Mouse (Mus musculus): ENCODE data around the gene Tnnt2. TPM values are rescaled to one million over a fixed set of nuclear protein-coding genes. Genes with fewer than 3 reads are reported as not detected.

Tnnt2 gene
- polyA plus RNA-seq, 1 experiment from 2014 or later, result not detected

DNA sequence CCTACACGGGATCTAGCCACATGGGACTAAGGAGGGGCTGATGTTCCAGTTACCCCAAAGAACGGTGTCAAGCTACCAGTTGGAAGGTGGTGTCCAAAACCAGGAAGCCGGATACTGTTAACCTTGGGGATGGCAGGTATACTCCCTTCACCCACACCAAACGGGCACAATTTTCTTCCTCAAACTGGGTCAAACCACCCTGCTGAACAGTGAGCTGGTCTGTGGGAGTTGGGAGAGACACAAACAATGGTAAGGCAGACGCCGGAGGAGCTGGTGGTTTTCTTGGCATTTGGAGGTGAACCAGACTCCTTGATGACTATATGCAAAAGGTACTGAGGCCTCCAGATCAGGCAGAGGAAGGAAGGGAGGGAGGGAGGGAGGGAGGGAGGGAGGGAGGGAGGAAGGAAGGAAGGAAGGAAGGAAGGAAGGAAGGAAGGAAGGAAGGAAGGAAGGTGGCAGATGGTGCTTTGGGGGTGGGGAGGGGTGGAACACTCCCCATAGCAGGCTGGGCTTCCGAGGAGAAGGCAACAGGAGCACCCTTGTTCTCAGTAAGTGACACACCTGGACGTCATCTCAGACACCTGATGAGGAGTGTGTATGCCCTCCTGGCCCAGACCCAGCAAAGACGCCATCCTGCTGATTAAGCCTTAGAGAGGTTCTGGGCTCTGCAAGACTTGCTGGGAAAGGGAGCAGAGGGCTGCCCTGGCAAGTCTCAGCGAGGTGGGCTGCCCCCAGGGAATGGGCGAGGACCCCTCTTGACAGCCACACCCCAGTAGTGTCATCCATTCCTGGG is 55.5 kb downstream of the Tnnt2 start:
- Histone ChIP-seq H3K4me3 (ENCODE audit: inconsistent target) (no peak overlapping the region), H3K36me3 (ENCODE audit: inconsistent target) (no peaks in the 10 kb centered on the region), H3K79me2 (ENCODE audit: inconsistent target) (no peaks in the 10 kb centered on the region), H3K27ac (no peak overlapping the region)
- 76% methylated on average over 11 of the region's 11 CpGs for WGBS (ENCODE audit: missing documents)

- Histone ChIP-seq H3K36me3 (ENCODE audit: inconsistent target) (no peaks in the 10 kb centered on the region), H3K4me3 (ENCODE audit: inconsistent target) (no peak overlapping the region), H3K79me2 (ENCODE audit: inconsistent target) (no peaks in the 10 kb centered on the region), H3K27ac (no peak overlapping the region)
- 95% methylated on average over 6 of the region's 6 CpGs for WGBS (ENCODE audit: missing documents)
Measured at GRCm38 (mm10) chr1:135892233-135892632, 56.1 kb downstream of the Tnnt2 start.

DNA sequence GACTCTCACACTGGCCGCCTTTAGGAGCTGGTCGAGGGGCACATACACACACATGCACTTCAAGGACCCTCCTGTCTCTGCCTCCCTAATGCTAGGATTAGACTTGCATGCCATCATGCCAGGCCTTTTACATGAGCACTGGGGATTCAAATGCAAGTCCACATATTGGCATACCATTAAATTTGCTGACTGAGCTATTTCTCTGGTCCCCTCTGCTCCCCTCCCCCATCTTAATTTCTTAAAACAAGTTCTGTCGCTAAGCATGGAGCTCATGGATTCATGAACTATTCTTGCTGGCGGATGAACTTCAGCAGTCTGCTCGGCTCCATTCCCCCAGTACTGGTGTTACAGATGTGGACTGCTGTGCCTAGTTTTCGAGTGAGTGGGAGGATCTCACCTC is 56.6 kb downstream of the Tnnt2 start:
- WGBS (ENCODE audit: missing documents), result 86% methylated on average over 6 of the region's 6 CpGs
- no peaks in the 10 kb centered on the region for H3K79me2 ChIP-seq (ENCODE audit: inconsistent target)
- H3K4me3 ChIP-seq (ENCODE audit: inconsistent target), result no peak overlapping the region
- no peaks in the 10 kb centered on the region for H3K36me3 ChIP-seq (ENCODE audit: inconsistent target)
- no peak overlapping the region for H3K27ac ChIP-seq

DNA sequence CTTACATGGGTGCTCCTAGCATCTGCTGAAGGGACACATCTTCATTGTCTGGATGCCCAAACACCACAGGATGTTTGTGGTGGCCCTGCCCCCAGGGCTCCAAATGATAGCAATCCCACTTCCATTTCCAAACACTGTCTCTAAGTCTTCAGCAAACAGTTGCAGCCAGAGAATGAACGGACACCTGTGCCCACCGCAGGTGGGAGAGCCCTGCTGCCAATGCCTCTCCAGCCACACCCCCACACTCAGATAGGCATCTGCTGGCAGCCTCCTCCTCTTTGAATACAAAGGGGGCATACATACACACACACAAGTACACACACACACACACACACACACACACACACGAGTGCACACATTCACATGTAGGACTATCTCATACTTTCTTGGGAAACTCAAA is 57.2 kb downstream of the Tnnt2 start:
- Histone ChIP-seq H3K27ac (no peak overlapping the region), H3K4me3 (ENCODE audit: inconsistent target) (no peak overlapping the region), H3K36me3 (ENCODE audit: inconsistent target) (no peaks in the 10 kb centered on the region), H3K79me2 (ENCODE audit: inconsistent target) (no peaks in the 10 kb centered on the region)
- WGBS (ENCODE audit: missing documents), result 94% methylated on average over 2 of the region's 3 CpGs

- 84% methylated on average over 4 of the region's 4 CpGs for WGBS (ENCODE audit: missing documents)
- Histone ChIP-seq H3K79me2 (ENCODE audit: inconsistent target) (no peaks in the 10 kb centered on the region), H3K27ac (no peak overlapping the region), H3K36me3 (ENCODE audit: inconsistent target) (no peaks in the 10 kb centered on the region), H3K4me3 (ENCODE audit: inconsistent target) (no peak overlapping the region)
Measured at GRCm38 (mm10) chr1:135895367-135895766, 59.2 kb downstream of the Tnnt2 start.

- WGBS (ENCODE audit: missing documents), result 87% methylated on average over 6 of the region's 6 CpGs
- no peak overlapping the region for H3K4me3 ChIP-seq (ENCODE audit: inconsistent target)
- H3K27ac ChIP-seq, result no peak overlapping the region
- H3K36me3 ChIP-seq (ENCODE audit: inconsistent target), result no peaks in the 10 kb centered on the region
- H3K79me2 ChIP-seq (ENCODE audit: inconsistent target), result no peaks in the 10 kb centered on the region
Measured at GRCm38 (mm10) chr1:135899295-135899694, 63.1 kb downstream of the Tnnt2 start.

DNA sequence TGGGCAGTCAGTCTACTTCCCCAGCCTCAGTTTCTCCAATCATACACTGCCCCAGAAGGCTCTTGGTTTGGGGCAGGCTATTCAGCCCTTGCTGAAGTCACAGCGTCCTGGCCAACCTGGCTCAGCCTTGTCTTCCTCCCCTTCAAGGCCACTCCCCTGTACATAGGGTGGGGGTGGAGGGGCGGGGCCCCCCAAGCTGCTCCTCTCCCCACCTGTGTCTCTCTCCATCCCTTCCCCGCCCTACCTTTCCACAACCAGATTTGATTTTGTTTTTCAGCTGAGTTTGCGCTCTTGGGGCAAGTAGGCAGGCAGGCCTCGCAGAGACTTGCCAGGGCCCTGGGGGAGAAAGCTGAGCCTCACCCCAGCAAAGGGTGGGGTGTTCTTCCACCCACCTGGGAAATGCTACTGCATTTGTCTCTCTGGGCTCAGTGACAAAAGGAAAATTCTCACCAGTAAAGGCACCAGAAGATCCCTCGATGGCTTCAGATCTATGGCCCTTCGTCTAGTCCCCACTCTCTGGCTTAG is 63.9 kb downstream of the Tnnt2 start:
- WGBS (ENCODE audit: missing documents), result 76% methylated on average over 7 of the region's 7 CpGs

More for the DNA sequence above, 63.9 kb downstream of the Tnnt2 start:
- H3K79me2 ChIP-seq (ENCODE audit: inconsistent target), result no peaks in the 10 kb centered on the region
- no peaks in the 10 kb centered on the region for H3K36me3 ChIP-seq (ENCODE audit: inconsistent target)
- H3K27ac ChIP-seq, result no peak overlapping the region
- no peak overlapping the region for H3K4me3 ChIP-seq (ENCODE audit: inconsistent target)

Other genes with a start within 250 kb of the Tnnt2 start
- 23.0 to 33.0 TPM (median 24.1 TPM) in 3 replicates for gene Nav1, start 229.1 kb upstream of the Tnnt2 start, polyA plus RNA-seq (2018)
- gene Csrp1, start 116.3 kb upstream of the Tnnt2 start, polyA plus RNA-seq (2018), result 110 to 227 TPM (median 177 TPM) in 3 replicates
- gene Phlda3, start 70.2 kb upstream of the Tnnt2 start, polyA plus RNA-seq (2018), result 3.9 to 19.2 TPM (median 14.7 TPM) in 3 replicates
- gene Tnni1, start 56.9 kb upstream of the Tnnt2 start, polyA plus RNA-seq (2018), result not detected in 3 replicates
- gene Lad1, start 17.8 kb upstream of the Tnnt2 start, polyA plus RNA-seq (2018), result 0.30 to 0.49 TPM (median 0.36 TPM) in 3 replicates
- not detected in 3 replicates for gene Pkp1, start 82.9 kb downstream of the Tnnt2 start, polyA plus RNA-seq (2018)
- gene Igfn1, start 170.0 kb downstream of the Tnnt2 start, polyA plus RNA-seq (2018), result not detected in 3 replicates
- 10.4 to 13.9 TPM (median 11.0 TPM) in 3 replicates for gene Tmem9, start 171.8 kb downstream of the Tnnt2 start, polyA plus RNA-seq (2018)
- gene Ascl5, start 214.4 kb downstream of the Tnnt2 start, polyA plus RNA-seq (2018), result not detected in 3 replicates
- gene Cacna1s, start 216.4 kb downstream of the Tnnt2 start, polyA plus RNA-seq (2018), result not detected in 3 replicates